Mouse (Mus musculus) kidney, adult 2 months (tissue): Measurements from ENCODE around the gene Caln1.

Experiments
- CTCF ChIP-seq: fragments of 200-500 bp; conservative IDR thresholded peaks from 2 replicates; pipeline ENCODE4 v1.5.1; 2011; ENCODE audit warnings: low read depth, mild to moderate bottlenecking, control low read depth, low read length, moderate library complexity, mixed read lengths; ENCODE audit not compliant: insufficient read depth, insufficient read length
- POLR2A ChIP-seq: fragments of 200-500 bp; IDR thresholded peaks from one replicate; pipeline ENCODE4 v1.6.1; 2011; ENCODE audit warnings: low read depth, low read length, control low read depth

DNA sequence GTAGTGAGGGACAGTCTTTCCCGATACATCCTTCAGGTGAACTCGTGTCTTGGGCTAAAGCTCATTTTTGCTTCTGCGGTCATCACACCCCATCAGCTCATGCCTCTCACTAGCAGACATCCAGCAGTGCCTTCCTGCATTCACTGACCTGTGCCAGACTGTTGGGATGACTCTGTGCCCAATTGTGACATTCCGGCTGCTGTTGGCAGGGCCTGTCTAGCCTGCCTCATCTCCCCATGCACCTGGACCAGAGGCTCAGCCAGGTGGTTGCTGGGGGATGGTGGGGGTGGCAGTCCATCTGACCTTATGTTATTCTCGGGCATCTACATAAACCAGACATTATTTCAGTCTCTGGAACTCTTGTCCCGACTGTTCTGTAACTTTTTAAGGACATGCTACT is 105.6 kb downstream of the Caln1 start:
- TF ChIP-seq CTCF: no peak
- TF ChIP-seq POLR2A: no peak
